Mouse (Mus musculus): ENCODE data around the gene Gstm5. TPM values are rescaled to one million over a fixed set of nuclear protein-coding genes. Genes with fewer than 3 reads are reported as not detected.
A peak's percentile ranks its signal among the peaks of the same experiment; 100 is the strongest.

Gene Gstm5
- polyA plus RNA-seq (2012; ENCODE audit: insufficient read depth, low replicate concordance): not detected in 2 replicates

- H3K27me3 ChIP-seq (replicated peaks): peaks cover 69% of the 10 kb centered on the region
- TF ChIP-seq GATA1 (IDR thresholded peaks at IDR 0.05; ENCODE audit: borderline replicate concordance, low read length) (no peak), FLI1 (IDR thresholded peaks at IDR 0.05; ENCODE audit: low read length) (no peak)
- no peaks in the 10 kb centered on the region for H3K9me3 ChIP-seq
- H3K36me3 ChIP-seq (replicated peaks; ENCODE audit: low read length): no peaks in the 10 kb centered on the region
- peak within 1 kb of the TSS; percentile 89 for H3K4me3 ChIP-seq (replicated peaks)
- peaks cover 10% of the 10 kb centered on the region for H3K4me1 ChIP-seq
Measured at GRCm38 (mm10) chr3:107895720-107896569, at the start of gene Gstm5. Gene Gstm5, plus strand, starts transcription at chr3:107895821.

GRCm38 (mm10) chr3:107846175-107846574, 49.4 kb upstream of the Gstm5 start:
- TF ChIP-seq FLI1 (IDR thresholded peaks at IDR 0.05; ENCODE audit: low read length) (no peak), GATA1 (IDR thresholded peaks at IDR 0.05; ENCODE audit: borderline replicate concordance, low read length) (no peak)
- no peaks in the 10 kb centered on the region for H3K9me3 ChIP-seq
- H3K36me3 ChIP-seq (replicated peaks; ENCODE audit: low read length): no peaks in the 10 kb centered on the region
- peaks cover 89% of the 10 kb centered on the region for H3K27me3 ChIP-seq (replicated peaks)
- H3K4me1 ChIP-seq: peaks cover 49% of the 10 kb centered on the region
- H3K4me3 ChIP-seq (replicated peaks): no peak overlapping the region

- Histone ChIP-seq H3K4me1 (peaks cover 47% of the 10 kb centered on the region), H3K4me3 (replicated peaks) (no peak overlapping the region), H3K27me3 (replicated peaks) (peaks cover 87% of the 10 kb centered on the region), H3K36me3 (replicated peaks; ENCODE audit: low read length) (no peaks in the 10 kb centered on the region), H3K9me3 (no peaks in the 10 kb centered on the region)
- no peak for TF ChIP-seq GATA1 (IDR thresholded peaks at IDR 0.05; ENCODE audit: borderline replicate concordance, low read length)
- TF ChIP-seq FLI1 (IDR thresholded peaks at IDR 0.05; ENCODE audit: low read length): no peak
Measured at GRCm38 (mm10) chr3:107846835-107847234, 48.8 kb upstream of the Gstm5 start.

GRCm38 (mm10) chr3:107848126-107848525, 47.5 kb upstream of the Gstm5 start:
- TF ChIP-seq FLI1 (IDR thresholded peaks at IDR 0.05; ENCODE audit: low read length) (no peak), GATA1 (IDR thresholded peaks at IDR 0.05; ENCODE audit: borderline replicate concordance, low read length) (no peak)
- Histone ChIP-seq H3K4me1 (peaks cover 59% of the 10 kb centered on the region), H3K9me3 (no peaks in the 10 kb centered on the region), H3K4me3 (replicated peaks) (no peak overlapping the region), H3K27me3 (replicated peaks) (peaks cover 79% of the 10 kb centered on the region), H3K36me3 (replicated peaks; ENCODE audit: low read length) (no peaks in the 10 kb centered on the region)

GRCm38 (mm10) chr3:107849000-107849692, 46.5 kb upstream of the Gstm5 start:
- TF ChIP-seq GATA1 (IDR thresholded peaks at IDR 0.05; ENCODE audit: borderline replicate concordance, low read length): no peak
- TF ChIP-seq FLI1 (IDR thresholded peaks at IDR 0.05; ENCODE audit: low read length): no peak
- no peaks in the 10 kb centered on the region for H3K9me3 ChIP-seq
- peaks cover 67% of the 10 kb centered on the region for H3K4me1 ChIP-seq

GRCm38 (mm10) chr3:107849693-107850031, 46.0 kb upstream of the Gstm5 start:
- no peak overlapping the region for H3K4me3 ChIP-seq (replicated peaks)
- no peaks in the 10 kb centered on the region for H3K36me3 ChIP-seq (replicated peaks; ENCODE audit: low read length)
- no peak for TF ChIP-seq FLI1 (IDR thresholded peaks at IDR 0.05; ENCODE audit: low read length)
- no peak for TF ChIP-seq GATA1 (IDR thresholded peaks at IDR 0.05; ENCODE audit: borderline replicate concordance, low read length)
- peaks cover 77% of the 10 kb centered on the region for H3K27me3 ChIP-seq (replicated peaks)
- peaks cover 68% of the 10 kb centered on the region for H3K4me1 ChIP-seq
- no peaks in the 10 kb centered on the region for H3K9me3 ChIP-seq

More at GRCm38 (mm10) chr3:107849000-107849692, 46.5 kb upstream of the Gstm5 start:
- Histone ChIP-seq H3K27me3 (replicated peaks) (peaks cover 77% of the 10 kb centered on the region), H3K4me3 (replicated peaks) (no peak overlapping the region), H3K36me3 (replicated peaks; ENCODE audit: low read length) (no peaks in the 10 kb centered on the region)

GRCm38 (mm10) chr3:107850418-107851031, 45.1 kb upstream of the Gstm5 start:
- no peaks in the 10 kb centered on the region for H3K9me3 ChIP-seq
- peaks cover 74% of the 10 kb centered on the region for H3K4me1 ChIP-seq
- no peaks in the 10 kb centered on the region for H3K36me3 ChIP-seq (replicated peaks; ENCODE audit: low read length)
- TF ChIP-seq GATA1 (IDR thresholded peaks at IDR 0.05; ENCODE audit: borderline replicate concordance, low read length): no peak
- H3K4me3 ChIP-seq (replicated peaks): no peak overlapping the region
- peaks cover 79% of the 10 kb centered on the region for H3K27me3 ChIP-seq (replicated peaks)

GRCm38 (mm10) chr3:107852786-107853185, 42.8 kb upstream of the Gstm5 start:
- H3K9me3 ChIP-seq: no peaks in the 10 kb centered on the region
- no peak for TF ChIP-seq FLI1 (IDR thresholded peaks at IDR 0.05; ENCODE audit: low read length)
- no peak for TF ChIP-seq GATA1 (IDR thresholded peaks at IDR 0.05; ENCODE audit: borderline replicate concordance, low read length)
- peak overlapping the region; percentile 72 for H3K4me3 ChIP-seq (replicated peaks)
- H3K36me3 ChIP-seq (replicated peaks; ENCODE audit: low read length): no peaks in the 10 kb centered on the region
- peaks cover 82% of the 10 kb centered on the region for H3K27me3 ChIP-seq (replicated peaks)
- H3K4me1 ChIP-seq: peaks cover 61% of the 10 kb centered on the region

GRCm38 (mm10) chr3:107853232-107854181, 42.1 kb upstream of the Gstm5 start:
- Histone ChIP-seq H3K27me3 (replicated peaks) (peaks cover 79% of the 10 kb centered on the region), H3K36me3 (replicated peaks; ENCODE audit: low read length) (no peaks in the 10 kb centered on the region), H3K4me1 (peaks cover 61% of the 10 kb centered on the region), H3K9me3 (no peaks in the 10 kb centered on the region), H3K4me3 (replicated peaks) (no peak overlapping the region)
- TF ChIP-seq GATA1 (IDR thresholded peaks at IDR 0.05; ENCODE audit: borderline replicate concordance, low read length): no peak
- no peak for TF ChIP-seq FLI1 (IDR thresholded peaks at IDR 0.05; ENCODE audit: low read length)

All from megakaryocyte, embryonic 14.5 days (primary cell).